Mouse (Mus musculus) megakaryocyte, adult 5-6 weeks (primary cell): ENCODE measurements around the gene Hebp1. TPM values are rescaled to one million over a fixed set of nuclear protein-coding genes. Genes with fewer than 3 reads are reported as not detected.
A peak's percentile ranks its signal among the peaks of the same experiment; 100 is the strongest.

ENCODE experiments used
- ATAC-seq: 2 replicates; pipeline ENCODE4 v1.8.0; 2016; ENCODE audit warnings: mild to moderate bottlenecking, inconsistent platforms; ENCODE audit not compliant: poor library complexity, severe bottlenecking
- total RNA-seq, 2 experiments: library from RNA; stranded (forward) in 1 of 2; stranded (reverse) in 1 of 2; fragments of 153-499, 151-499 nt in 1 of 2; fragments of 221-1000, 200-1000 nt in 1 of 2; gene quantifications; 2 replicates each; pipeline versions ENCODE4 v1.2.3 to v1.2.4; 2015 to 2017

The Hebp1 gene
- total RNA-seq (2015) (2.5 and 8.5 TPM in 2 replicates), total RNA-seq (2017) (10.8 and 15.8 TPM in 2 replicates)

GRCm38 (mm10) chr6:135197921-135198532 lies at the start of gene Hebp1, which contains the start of gene Fam234b:
Hebp1 (minus strand) TSS chr6:135198022.
Fam234b (plus strand) TSS chr6:135197977.
- peak; percentile 82 for ATAC-seq

DNA sequence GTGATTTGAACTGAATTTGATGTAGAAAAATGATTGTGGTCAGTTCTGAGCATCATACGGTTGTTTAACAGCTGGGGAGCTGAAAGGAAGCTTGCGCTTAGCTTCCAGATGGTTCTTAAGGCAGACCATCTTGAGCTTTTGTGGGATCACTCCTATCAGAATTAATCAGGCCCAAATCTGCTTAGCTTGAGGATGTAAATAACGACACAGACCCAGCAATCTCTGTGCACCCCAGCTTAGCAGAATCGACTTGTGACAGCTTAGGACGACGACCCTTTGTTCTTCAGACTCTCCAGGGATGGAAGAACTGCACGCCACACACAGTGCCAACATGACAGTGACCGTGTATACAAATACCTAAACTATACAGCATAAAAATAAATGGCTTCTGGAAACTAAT lies 47.8 kb upstream of the Hebp1 start:
- no peak for ATAC-seq

- peak; percentile 81 for ATAC-seq
Observed at GRCm38 (mm10) chr6:135240361-135240760, 42.5 kb upstream of the Hebp1 start.

GRCm38 (mm10) chr6:135238211-135238610 lies 40.4 kb upstream of the Hebp1 start:
- no peak for ATAC-seq

GRCm38 (mm10) chr6:135237326-135237725 lies 39.5 kb upstream of the Hebp1 start:
- peak; percentile 33; the same call in 1 of the 2 replicates for ATAC-seq

DNA sequence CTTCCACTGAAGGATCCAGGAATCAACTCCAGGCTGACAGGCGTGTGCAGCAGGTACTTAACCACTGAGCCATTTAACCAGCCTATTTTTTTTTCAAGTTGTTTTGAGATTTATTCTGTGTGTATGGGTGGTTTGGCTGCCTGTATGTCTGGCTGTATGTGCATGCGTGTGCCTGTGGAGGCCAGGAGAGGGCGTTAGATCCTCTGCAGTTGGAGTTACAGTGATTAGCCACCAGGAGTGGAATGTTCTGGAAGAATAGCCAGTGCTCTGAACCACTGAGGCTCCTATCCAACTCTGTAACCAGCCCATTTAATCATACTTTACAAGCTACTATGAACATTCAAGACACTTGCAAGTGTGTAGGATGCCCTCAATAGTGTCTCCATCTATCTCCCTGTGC lies 38.8 kb upstream of the Hebp1 start:
- no peak for ATAC-seq

GRCm38 (mm10) chr6:135235742-135236141 lies 37.9 kb upstream of the Hebp1 start:
- no peak for ATAC-seq

- no peak for ATAC-seq
Observed at GRCm38 (mm10) chr6:135232443-135233182, 34.8 kb upstream of the Hebp1 start.

DNA sequence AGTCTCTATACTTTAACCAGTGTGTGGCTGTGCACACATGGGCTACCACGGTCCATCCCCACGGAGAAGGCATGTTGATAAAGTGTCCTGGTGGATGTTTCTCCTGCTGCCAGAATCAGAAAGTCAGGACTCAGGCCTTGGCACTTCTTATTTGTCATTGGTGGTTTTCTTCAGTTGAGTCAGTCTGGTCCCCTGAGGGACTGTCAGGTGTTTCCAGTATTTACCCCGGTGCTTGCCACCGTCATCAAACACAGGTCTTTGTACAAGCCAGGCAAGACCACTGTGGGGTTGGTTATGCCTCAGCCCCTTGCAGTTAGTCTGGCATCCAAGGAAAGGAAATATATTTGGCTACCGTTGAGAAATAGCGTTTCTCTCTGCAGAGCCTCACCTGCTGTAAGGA lies 32.8 kb upstream of the Hebp1 start:
- no peak for ATAC-seq

DNA sequence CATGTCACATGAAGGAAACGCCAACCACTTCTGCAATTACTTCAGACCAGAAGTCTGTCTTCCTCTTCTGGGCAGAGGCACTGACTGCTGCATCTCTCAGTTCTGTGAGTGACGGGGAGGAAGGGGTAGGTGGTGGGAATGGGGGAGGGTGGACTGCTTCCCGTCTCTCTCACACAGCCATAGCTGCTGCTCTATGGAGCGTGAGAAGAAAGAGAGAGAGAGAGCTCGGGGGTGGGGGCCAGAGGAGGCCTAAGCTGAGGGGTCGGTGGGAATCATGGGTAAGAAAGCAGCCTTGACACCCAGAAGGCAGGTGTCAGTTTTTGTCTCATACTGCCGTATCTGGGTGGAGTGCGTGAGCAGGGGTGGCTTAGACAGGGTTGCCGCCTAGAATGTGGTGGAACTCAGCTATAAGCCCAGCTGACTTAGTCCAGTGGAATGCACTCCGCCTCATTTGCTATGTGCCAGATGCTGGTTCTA lies 30.7 kb upstream of the Hebp1 start:
- peak; percentile 91 for ATAC-seq

DNA sequence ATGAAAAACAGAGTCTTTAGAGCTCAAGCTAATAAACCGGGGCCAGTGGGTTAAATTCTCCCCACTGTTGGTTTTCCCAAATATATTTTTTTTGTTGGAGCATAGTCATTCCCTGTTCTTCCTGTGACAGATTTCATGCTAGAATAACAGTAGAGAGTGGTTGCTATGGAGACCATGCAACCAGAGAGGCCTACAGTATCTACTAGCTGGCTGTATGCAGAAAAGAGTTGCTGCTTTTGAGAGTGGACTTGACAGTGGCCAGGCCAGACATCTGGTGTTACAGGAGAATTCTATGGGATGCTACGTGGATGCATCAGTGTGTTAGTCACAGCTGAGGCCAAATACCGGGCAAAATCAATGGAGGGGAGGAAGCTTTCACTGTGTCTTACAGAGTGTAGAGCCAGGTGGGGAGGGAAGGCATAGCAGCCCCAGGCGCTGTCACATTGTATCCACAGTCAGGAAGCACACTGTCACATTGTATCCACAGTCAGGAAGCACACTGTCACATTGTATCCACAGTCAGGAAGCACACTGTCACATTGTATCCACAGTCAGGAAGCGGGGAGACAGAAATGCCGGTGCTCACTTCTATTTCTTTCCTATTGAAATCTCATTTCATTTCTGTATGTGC lies 26.1 kb upstream of the Hebp1 start:
- no peak for ATAC-seq

GRCm38 (mm10) chr6:135219916-135220315 lies 22.1 kb upstream of the Hebp1 start:
- no peak for ATAC-seq

DNA sequence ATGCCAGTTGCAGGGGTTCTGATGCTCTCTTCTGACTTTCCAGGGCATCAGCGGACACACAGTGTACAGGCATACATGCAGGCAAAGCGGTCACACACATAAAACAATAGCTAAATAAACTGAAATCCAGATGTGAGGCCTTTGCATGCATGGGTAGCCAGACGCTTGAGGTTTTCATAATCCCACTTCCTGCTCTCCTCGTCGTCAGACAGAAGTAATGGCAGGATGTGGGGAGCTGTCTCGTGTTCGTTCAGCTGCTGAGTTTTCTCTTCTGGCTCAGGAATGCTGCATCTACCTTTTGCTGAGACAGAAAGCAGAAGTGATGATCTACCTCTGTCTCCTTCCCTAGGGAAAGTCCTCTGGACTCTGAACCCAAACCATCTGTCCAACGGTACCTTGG lies 20.5 kb upstream of the Hebp1 start:
- peak; percentile 61 for ATAC-seq

- no peak for ATAC-seq
Observed at GRCm38 (mm10) chr6:135212666-135213065, 14.8 kb upstream of the Hebp1 start.

DNA sequence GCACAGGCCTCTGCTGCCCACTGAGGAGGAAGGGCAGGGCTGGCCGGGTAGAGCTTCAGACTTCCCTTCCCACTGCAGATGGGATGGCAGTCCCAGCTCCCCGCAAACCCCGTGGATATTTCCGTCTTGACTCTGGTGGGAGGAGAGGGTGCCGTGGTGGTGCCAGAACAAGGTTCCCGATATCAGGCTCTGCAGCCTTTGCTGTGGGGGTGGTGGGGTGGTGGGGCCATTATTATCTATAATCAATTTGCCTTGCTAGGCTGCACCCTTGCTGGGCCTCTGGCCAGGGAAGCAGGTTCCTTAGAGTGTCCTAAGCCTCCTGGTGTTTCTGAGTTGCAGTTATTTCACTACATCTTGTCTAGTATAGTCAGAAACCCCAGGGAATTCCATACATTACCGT lies 13.3 kb upstream of the Hebp1 start:
- no peak for ATAC-seq

DNA sequence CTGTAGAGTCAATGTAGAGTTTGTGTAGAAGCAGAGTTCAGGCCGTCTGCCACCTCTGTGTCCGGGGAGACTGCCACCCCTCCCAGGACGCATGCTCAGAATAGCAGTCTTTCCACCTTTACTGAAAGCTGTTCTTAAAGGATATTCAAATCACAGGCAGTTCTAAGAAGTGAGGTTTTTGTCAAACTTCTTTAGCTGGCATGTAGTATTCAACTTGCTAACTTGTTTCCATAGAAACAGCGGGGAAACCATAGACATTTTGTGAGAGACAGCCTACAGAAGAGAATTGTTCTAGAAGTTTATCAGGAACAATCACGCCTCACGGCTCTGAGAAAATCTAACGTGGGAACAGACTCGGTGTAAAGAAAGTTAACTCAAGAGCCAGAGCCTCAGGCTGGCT lies 9.1 kb upstream of the Hebp1 start:
- ATAC-seq, result no peak

DNA sequence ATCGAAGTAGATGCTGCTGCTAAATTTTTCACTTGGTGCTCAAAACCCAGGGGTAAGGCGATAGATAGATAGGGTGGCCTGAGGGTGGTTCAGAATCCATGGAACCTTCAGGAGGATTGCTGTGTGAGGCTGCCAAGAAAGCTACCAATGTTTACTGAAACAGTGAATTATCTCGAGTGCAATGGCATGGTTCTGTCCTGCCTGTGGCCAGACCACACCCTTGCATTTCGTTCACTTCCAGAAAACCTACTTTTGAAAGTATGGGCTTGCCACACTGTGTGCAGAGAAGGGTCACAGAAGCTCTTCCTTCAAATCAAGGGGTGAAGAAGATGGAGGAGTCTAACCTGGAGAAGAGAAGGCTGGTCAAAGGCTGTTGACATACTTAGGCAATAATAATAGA lies 8.0 kb upstream of the Hebp1 start:
- no peak for ATAC-seq

DNA sequence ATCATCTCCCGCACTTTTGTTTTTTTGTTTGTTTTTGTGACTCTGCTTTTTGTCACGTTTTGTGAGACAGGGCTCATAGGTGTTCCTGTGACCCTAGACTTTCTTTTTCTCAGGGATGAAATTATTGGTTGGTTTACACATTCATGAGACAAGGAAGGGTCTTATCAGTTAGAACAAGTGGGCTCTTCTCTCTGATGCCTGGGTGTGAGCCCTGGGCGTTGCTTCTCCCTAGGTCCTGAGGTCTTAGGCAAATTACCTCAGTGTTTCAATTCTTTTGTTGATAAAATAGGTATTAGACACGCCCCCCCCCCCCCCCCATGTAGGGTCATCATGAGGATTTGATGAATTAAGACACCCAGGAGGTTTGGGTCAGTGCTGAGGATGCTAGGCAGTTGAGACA lies 7.0 kb upstream of the Hebp1 start:
- no peak for ATAC-seq

- no peak for ATAC-seq
Observed at GRCm38 (mm10) chr6:135203737-135204136, 5.9 kb upstream of the Hebp1 start.

DNA sequence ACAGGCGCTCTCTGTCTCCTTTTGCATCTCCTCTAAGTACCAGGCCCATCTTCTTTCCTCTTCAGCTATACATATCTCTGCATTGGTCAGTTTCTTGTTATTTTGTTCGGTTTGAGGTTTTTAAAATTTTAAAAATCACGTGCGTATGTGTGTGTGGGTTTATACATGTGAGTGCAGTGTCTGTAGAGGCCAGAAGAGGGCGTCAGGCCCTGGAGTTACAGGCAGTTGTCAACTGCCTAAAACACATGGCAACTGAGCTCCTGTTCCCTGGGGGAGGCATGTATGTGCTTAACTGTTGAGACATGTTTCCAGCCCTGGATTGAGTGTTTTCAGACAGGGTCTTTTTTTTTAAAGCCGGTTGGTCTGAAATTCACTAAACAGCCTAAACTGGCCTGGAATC lies 4.8 kb upstream of the Hebp1 start:
- no peak for ATAC-seq

DNA sequence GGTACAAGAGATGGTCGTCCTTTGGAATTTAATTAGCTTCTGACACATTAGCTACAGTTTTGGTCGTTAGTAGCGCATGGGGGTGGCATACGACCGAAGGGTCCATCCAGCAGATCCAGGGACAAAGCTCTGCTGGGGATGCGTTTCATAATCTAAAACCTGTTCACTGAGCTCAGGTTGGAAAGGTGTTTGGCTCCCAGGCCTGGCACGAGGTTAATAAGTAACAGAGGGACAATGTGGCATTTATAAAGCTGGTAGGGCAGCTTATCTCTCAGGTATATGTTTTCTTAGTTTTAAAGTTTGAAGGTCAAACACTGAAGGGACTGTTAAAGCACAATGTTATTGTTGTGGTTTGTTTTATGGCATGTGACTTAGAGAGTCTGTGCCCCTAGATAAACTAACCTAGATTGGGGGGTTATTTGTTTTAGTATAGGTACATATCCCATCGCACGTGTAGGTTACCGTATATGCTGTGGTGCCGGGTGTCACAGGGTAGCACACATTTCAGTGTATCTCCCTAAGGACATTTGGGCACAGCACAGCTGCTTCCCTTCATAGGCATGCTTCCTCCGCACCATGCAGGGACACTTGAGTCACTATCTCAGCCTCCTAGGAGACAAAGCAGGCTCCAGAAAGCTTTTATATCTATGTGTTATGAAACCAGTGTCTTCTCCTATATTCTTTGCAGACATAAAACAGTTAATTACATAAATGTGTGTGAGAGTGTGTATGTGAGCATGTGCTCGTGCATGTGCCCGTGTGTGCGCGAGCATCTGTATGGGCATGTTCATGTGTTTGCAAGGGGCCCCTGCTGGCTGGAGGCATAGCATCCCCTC lies 2.5 kb upstream of the Hebp1 start:
- ATAC-seq, result no peak
